Mouse (Mus musculus) adipocyte (in vitro differentiated cells): ENCODE data around the gene Tmem211.

Source experiments
- DNase-seq: peaks from one replicate; pipeline ENCODE4 v3.0.0-alpha.2; 2016; ENCODE audit warnings: low spot score

Gene Tmem211

DNA sequence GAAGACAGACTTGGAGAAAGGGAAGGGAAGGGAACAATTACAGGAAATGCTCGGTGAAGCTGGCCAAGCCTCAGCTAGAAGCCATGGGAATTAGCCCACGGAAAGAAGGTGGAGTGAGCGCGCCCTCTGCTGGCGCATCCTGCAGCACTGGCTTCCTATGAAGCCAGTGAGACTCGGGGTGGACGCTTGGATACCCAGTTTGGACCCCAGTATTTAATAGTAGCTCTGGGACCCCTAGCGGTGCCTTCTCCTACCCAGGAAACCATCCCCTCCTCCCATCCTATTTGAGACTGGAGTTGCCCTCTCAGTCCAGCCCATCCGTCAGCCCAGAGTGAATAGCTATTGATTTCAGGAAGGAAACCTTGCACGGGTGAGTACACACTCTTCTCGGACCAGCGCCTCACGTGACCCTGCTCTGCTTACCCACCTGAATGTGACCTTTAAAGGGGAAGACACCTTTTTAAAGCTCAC, at the start of gene Tmem211:
Gene Tmem211 (plus strand): TSS at position 278 of the 471 bp plus-strand sequence.
- DNase-seq, result no peak

- no peak for DNase-seq
Observed at GRCm38 (mm10) chr5:113179451-113179842, 47.3 kb upstream of the Tmem211 start.

DNA sequence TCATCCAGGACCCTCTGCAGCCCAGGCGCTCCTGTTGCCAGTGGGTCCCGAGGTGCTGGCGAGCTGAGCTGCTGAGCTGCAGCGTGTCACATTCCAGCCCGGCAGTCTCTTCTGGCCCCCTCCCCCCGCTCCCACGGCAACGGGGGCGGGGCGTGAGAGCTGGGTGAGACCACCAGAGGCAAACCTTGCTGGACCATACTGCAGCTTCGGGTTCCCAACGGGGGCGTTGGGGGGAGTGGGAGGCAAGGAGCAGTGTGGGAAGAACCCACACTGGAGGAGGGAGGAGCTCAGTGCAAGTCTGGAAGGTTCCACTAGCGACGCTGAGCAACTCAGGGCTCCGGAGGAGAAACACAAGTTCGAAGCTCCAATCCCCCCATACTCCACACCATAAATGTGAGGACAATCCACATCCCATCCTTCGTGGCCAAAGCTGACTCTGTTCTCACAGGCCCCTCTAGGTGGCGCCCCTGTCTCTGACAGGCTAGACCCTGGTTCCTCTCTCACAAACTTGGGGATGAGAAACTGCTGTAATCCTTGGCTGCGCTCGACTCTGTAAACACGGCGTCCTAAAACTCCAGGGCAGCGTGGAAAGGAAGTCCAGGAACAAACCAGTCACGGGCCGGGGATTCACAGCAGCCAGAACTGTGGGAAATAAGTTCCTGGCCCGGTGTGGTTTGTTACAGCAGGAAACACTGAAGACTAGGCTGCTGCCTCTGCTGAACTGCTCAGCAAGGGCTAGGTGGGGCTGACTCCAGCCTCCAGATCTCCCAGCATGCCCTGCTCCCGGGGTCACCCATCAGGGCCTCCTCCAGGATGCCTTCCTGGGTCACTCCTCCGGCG, 46.6 kb upstream of the Tmem211 start:
- DNase-seq, result no peak

DNA sequence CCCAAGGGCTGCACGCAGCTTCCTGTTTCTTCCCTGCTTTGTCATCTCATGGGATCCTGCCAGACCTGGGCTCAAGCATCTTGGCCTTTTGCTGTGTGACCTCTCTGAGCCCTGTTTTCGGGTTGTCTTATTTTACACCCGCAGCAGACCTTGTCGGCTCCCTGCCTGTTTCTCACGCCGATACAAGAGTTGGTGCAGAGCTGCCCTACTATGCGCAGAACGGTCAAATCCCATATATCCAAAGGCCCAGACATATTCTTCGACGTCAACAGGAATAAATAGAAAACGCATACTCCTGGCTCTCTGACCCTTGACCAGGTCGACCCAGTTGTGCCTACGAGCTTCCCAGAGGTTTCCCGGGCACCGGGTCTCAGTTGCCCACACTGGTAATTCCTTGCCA, 46.0 kb upstream of the Tmem211 start:
- DNase-seq, result no peak

GRCm38 (mm10) chr5:113181441-113181840, 45.3 kb upstream of the Tmem211 start:
- no peak for DNase-seq

- no peak for DNase-seq
Observed at GRCm38 (mm10) chr5:113190558-113190957, 36.2 kb upstream of the Tmem211 start.

- no peak for DNase-seq
Observed at GRCm38 (mm10) chr5:113191901-113192300, 34.8 kb upstream of the Tmem211 start.

- no peak for DNase-seq
Observed at GRCm38 (mm10) chr5:113193762-113194161, 32.9 kb upstream of the Tmem211 start.

DNA sequence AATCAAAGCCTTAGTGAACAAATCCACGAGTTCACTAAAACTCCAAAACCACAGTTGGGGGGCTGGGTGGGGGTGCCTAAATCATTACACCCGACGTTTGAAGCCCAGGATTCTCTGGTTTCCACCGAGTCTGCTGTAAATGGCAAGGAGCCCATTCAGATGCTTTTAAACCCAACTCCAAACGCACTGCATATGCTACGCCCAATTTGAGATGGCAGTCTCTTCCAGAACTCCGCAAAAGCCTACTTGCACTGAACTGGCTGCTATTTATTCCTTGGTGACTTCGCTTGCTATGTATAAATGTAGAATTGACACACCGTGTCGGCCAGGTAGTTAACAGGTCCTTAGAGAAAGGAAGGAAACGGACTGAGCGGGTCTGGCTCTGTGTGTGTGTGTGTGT, 31.3 kb upstream of the Tmem211 start:
- no peak for DNase-seq

DNA sequence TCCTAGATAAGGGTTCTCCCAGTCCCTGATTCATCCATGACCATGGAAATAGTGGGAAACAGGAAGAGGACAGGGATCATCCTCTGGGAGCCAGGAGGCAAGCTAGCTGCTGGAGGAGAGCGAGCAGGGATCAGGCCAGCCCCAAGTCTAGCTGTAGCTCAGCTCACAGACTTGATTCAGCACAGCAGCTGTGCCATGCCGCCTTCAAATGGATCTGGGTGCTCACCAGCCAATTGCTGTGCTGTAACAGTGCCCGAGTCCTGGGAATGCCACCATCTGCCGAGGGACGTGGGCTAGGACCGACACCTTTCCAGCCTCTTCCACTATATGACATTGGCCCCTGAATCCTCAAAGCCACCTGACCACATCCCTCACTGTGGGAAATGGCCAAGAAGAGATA, 30.8 kb upstream of the Tmem211 start:
- no peak for DNase-seq

DNA sequence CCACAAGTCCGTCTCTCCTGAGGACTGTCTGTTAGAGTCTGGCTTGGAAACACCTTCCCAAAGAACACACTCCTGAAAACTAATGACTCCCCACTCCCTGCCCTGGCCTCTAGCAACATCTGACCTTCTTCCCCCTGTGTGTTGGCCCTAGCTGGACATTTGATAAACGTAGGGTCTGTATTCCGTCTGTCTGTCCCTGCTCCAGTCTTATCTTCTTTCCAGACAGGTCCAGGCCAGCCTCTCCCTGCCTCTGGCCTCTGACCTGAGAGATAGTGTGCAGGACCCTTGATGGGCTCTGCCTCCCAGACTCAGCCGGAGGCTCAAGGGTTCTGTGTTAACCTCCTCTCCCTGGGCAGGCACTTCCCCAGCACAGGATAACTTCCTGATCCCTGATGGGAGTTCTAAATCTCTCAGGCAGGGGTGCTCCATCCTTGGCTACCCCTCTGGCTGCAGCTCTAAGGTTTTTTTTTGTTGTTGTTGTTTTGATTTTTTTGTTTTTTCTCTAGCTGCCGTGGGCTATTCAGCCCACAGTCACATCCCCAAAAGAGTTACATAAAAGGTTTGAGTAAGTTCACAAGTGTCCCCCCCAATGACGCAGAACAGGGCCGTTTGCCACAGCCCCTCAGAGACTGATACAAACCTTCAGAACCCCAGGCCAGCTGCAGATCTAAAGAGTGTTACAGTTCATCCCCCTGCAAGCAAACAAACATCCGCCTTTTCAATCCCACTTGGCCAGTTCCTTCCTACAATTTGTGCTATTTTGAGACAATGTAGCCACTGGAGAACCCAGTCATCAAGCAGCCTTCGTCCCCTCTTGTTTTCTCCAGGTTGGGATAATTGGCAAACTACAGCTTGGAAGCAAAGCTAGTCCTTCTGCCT, 29.6 kb upstream of the Tmem211 start:
- no peak for DNase-seq

DNA sequence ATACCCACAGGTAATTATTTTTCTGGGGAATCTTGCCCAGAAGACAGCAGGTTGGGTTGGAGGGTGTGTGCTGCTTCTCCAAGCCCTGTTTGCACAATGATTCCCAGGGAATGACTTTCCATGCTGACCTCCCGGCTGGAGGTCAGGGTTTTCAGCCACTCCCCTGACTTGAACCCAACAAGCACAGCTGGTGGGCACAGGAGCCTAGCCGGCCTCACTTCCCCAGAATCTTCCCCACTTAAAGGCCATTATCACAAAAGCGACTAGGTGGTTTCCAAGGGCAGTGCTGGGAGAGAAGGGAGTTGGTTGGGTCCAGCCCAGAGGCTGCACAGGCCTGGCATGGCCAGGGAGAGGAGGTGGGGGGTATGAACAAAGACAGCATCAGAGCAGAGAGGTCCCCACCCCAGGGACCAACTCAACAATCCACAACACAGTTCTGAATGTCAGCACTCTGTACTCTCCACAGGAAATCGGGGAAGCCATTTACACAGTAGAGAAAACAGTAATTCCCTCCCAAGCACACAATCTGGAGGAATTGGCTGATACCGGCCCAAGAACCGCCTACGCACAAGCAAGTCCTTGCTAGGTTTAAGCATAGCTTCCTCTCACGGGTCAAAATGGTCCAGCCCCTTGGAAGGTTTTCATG, 27.5 kb upstream of the Tmem211 start:
- DNase-seq, result no peak

DNA sequence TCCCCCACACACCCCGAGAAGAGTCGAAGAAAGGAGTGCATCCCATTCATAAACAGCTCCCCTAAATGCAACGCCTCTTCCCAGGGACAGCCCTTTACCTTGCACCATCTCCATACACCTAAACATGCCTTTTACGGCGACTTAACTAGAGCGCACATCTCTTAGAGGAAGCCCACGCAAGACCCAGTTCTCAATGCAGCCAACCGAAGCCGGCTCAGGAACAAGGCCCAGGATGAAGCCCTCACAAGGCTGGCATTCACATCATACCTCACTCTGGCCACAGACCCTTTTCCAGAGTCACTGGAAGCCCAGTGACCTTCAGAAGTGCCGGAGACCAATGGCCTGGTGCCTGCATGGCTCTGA, 27.0 kb upstream of the Tmem211 start:
- DNase-seq, result no peak

GRCm38 (mm10) chr5:113204193-113204592, 22.5 kb upstream of the Tmem211 start:
- DNase-seq, result no peak

- no peak for DNase-seq
Observed at GRCm38 (mm10) chr5:113206670-113207352, 19.9 kb upstream of the Tmem211 start.

- no peak for DNase-seq
Observed at GRCm38 (mm10) chr5:113208048-113208447, 18.7 kb upstream of the Tmem211 start.

- no peak for DNase-seq
Observed at GRCm38 (mm10) chr5:113208622-113209400, 17.9 kb upstream of the Tmem211 start.

DNA sequence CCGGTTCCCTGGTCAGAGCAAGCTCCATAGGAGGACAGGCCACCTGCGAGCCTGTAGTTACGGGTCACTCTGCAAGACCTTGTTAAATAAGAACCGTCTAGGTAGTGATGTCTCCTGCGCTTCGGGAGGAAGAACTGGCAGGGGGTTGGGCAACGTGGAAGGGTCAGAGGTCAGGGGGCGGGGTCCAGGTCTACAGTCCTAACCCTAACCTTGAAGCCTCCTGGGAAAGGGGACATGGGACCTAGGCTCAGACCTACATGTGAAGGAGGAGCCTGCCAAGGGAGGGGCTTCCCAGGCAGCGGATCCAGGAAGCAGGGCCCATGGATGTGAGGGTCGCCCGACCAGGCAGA, 17.3 kb upstream of the Tmem211 start:
- DNase-seq, result no peak

DNA sequence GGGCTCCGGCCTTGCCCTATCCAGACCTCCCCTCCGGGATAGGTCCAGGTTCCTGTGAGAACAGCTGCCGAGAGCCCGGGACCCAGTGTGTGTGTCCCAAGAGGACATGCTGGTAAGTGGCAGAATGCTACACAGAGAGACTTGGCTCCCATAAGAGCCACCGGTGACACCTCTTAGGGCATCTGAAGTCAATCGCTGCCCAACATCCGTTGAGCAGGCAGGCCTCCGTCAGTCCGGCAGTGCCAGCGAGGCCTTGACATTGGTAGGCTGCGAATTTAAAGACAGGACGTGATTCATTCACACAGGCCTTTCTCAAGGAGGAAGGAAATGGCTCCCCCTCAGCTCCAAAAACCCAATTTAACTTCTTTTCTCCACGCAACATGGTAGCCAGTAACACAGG, 16.8 kb upstream of the Tmem211 start:
- DNase-seq, result no peak

DNA sequence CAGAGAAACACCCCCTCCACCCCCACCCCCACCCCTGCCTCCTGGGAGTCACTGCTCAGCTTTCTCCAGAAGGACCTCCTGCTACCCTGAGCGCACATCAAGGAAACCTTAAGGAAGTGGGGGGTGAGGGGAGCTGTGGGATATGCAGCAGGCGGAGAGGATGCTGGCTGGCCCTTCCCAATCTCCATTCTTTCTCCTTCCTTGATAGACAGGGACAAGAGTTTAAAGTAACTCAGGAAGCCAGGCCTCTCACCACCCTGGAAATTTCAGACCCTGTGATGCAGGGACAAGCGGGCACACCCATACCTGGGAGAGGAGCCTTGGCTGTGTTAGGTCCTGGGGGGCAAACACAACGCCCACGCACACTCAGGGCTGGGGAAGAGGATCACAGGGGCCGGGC, 16.4 kb upstream of the Tmem211 start:
- DNase-seq, result no peak

- no peak for DNase-seq
Observed at GRCm38 (mm10) chr5:113212156-113212835, 14.4 kb upstream of the Tmem211 start.
